Mouse (Mus musculus): Measurements from ENCODE around the gene Slc25a20.

Slc25a20 gene

DNA sequence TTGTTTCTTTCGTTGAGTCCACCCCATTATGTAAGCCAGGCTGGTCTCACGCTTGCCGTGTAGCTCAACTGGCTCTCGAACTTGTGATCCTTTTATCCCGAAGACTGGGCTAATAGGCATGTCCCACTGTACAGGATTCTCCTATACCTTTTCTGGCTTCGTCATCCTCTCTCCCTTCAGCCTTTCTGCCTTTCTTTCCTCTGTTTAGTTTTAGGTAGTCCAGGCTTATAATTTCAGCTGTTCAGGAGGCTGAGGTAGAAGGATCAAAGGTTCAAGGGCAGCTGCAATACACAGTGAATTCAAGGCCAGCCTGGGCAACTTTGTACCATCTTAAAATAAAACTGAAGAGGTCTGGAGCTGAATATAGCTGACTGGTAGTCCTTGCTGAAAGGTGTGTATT, 25.3 kb downstream of the Slc25a20 start:
- DNase-seq (ENCODE audit: low spot score), result no peak

- no peak for DNase-seq (ENCODE audit: low spot score)
Measured at GRCm38 (mm10) chr9:108687686-108688085, 25.8 kb downstream of the Slc25a20 start.

DNA sequence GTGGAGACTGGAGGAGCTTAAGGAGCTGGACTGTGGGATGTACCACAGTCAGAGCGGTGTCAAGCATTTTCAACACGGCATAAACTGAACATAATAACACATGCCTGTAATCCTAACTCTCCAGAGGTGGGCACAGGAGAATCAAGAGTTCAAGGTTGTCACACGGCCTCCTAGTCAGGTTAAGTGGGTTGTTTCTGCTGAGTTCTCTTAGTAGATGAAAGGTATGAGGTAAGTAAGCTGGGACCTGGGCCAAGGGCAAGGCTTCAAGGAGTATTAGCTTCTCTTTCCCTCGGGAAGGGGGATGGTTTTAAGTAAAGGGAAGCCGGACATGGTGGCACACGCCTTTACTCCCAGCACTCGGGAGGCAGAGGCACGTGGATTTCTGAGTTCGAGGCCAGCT, 26.6 kb downstream of the Slc25a20 start:
- no peak for DNase-seq (ENCODE audit: low spot score)

DNA sequence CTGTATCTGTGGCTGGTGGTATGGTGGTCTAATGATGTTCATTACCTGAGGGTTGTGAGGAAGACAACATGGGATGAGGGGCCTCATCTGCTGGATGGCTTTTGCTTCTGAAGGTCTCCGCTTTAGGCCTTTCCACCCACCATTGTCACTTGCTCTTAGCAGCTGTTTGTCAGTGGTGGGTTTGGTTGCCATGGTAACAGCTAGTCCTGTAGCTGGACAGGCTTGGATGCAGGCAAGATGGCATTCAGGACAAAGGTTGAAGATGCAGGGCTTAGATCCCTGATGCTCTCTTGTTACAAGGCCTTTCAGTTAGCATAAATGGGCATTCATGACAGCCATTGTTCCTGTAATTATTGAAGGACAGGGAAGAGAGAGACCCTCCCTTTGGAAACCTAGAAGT, 27.2 kb downstream of the Slc25a20 start, which contains the start of gene Prkar2a:
TSS of gene Prkar2a (plus strand) at position 209 of the 400 bp plus-strand sequence.
- DNase-seq (ENCODE audit: low spot score), result no peak

- no peak for DNase-seq (ENCODE audit: low spot score)
Measured at GRCm38 (mm10) chr9:108689993-108690392, 28.1 kb downstream of the Slc25a20 start.

DNA sequence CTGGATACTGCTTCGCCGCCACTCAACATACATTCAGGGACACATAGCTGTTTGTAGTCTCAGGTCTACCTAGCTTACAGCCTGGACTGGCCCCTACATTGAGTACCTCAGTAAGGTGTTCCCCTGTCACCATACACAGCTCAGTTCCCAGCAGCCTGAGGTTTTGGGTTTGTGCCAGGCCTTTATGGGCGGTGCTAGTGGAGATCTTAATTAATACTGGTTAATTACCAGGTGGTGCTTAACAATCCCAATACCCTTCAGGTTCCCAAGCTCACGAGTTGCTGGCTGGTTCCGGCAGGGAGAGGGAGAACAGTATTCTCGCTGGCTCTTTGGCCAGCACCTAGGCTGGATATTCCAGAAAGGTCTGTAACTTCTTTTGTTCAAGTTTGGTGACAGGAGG, 29.0 kb downstream of the Slc25a20 start:
- no peak for DNase-seq (ENCODE audit: low spot score)

- no peak for DNase-seq (ENCODE audit: low spot score)
Measured at GRCm38 (mm10) chr9:108691371-108691770, 29.5 kb downstream of the Slc25a20 start.

DNA sequence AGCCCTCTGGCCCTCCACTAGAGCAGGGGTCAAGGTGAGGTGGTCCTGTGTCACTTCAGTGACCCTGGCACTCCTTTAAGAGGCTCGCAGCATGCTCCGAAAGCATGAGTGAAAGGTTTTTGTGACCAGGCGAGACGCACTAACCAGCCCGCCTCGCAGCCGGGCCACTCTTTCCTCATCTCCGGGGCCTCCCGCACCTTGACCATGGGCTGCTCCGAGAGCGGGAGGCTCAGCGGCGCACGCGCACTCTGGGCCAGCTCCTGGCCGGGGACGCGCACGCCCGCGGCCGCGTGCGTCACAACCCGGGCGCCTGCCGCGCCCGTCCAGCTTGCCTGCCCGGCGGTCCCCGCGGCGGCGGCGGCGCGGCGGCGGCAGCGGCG, 29.9 kb downstream of the Slc25a20 start:
- DNase-seq (ENCODE audit: low spot score), result peak; percentile 90

DNA sequence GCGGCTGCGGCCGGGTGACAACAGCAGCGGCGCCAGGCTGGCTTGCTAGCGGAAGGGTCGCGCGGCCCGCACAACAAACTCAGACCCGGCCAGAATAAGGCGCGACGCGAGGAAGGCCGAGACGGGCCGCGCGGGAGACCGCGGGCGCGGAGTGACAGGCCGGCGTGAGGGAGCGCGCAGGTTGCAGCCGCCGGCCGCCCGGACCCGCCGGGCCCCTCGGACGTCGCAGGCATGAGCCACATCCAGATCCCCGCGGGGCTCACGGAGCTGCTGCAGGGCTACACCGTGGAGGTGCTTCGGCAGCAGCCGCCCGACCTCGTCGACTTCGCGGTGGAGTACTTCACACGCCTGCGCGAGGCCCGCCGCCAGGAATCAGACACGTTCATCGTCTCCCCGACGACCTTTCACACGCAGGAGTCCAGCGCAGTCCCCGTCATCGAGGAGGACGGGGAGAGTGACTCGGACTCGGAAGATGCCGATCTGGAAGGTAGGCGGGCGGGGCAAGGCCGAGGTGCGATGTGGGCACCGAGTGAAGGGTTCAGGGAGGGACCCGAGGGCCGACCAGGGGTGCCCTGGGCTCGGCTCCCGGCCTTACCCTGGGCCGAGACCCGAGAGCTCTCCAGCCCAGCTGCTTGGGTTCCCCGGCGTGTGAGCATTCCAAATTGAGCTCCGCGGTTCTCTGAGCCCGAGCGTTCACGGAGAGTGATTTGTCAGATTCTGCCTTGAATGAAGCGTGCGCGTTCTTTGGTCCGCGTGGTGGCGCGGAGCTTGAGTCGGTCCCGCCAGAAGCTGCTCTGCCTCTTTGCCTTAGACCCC, 30.5 kb downstream of the Slc25a20 start:
- DNase-seq (ENCODE audit: low spot score), result peak; percentile 61

GRCm38 (mm10) chr9:108693946-108694345, 32.1 kb downstream of the Slc25a20 start:
- DNase-seq (ENCODE audit: low spot score), result no peak

DNA sequence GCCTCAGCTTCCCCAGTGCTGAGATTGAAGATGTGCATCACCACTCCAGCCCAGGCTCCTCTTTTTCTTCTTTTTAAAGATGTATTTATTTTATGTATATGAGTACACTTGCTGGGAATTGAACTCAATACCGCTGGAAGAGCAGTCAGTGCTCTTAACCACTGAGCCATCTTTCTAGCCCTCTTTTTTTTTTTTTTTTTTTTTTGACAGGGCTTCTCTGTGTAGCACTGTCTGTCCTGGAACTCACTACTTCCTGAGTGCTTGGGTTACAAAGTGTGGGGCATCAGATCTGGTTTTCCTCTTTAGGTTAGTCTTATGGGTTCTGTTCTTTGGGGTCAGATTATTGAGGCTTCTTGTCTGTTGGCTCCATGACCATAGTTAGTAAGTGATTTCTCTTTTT, 32.6 kb downstream of the Slc25a20 start:
- no peak for DNase-seq (ENCODE audit: low spot score)

DNA sequence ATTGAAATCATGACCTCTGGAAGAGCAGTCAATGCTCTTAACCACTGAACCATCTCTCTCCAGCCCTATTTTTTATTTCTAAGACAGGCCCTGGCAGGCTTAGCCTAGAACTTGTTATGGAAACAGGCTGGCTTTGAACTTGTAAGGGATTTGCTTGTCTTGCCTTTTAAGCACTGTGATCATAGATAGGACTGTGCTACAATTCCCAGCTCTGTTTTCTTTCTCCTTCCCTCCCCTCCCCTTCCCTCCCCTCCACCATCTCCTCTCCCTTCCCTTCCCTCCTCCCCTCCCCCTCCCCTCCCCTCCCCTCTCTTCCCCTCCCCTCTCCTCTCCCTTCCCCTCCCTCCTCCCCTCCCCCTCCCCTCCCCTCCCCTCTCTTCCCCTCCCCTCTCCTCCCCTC, 40.6 kb downstream of the Slc25a20 start:
- no peak for DNase-seq (ENCODE audit: low spot score)

- DNase-seq (ENCODE audit: low spot score), result no peak
Measured at GRCm38 (mm10) chr9:108703373-108704110, 41.7 kb downstream of the Slc25a20 start.

DNA sequence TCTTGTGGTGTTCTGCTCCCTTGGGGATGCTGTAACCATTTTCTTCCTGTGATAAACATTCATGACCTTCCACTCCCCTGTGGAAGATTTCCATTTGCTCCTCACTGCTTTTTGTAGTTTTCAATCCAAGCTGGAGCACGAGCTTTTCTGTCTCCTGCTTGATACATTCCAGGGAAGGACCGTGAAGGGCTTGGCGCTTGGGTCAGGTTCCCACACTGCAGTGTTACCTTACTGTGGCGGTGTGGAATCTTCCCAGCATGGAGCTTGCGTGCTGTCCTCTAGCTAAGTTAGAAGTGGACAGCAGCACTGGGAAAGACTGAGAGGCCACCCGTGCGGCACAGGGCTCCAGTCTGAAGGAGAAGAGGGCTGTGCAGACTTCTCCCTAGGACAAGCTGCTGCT, 42.7 kb downstream of the Slc25a20 start:
- no peak for DNase-seq (ENCODE audit: low spot score)

- no peak for DNase-seq (ENCODE audit: low spot score)
Measured at GRCm38 (mm10) chr9:108707212-108707611, 45.3 kb downstream of the Slc25a20 start.

GRCm38 (mm10) chr9:108708833-108709232, 46.9 kb downstream of the Slc25a20 start:
- DNase-seq (ENCODE audit: low spot score), result no peak

DNA sequence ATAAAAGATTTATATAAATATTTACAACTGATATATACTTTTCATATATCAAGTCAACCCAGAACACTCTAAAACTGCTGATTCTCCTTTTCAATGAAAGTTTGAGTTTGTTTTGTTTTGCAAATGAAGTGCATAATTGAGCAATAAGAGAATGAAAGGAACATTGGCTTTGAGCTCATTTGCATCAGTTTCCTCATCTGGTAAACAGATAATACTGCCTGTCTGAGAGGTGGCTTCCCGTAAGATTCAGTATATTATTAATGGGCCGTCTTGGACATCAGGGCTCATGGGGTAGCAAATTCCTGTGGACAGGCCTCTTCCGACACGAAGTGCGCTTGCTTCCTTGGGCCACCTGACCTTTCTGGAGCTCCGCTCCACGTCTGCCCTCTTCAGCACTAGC, 48.9 kb downstream of the Slc25a20 start:
- no peak for DNase-seq (ENCODE audit: low spot score)

- no peak for DNase-seq (ENCODE audit: low spot score)
Measured at GRCm38 (mm10) chr9:108716199-108716598, 54.3 kb downstream of the Slc25a20 start.

DNA sequence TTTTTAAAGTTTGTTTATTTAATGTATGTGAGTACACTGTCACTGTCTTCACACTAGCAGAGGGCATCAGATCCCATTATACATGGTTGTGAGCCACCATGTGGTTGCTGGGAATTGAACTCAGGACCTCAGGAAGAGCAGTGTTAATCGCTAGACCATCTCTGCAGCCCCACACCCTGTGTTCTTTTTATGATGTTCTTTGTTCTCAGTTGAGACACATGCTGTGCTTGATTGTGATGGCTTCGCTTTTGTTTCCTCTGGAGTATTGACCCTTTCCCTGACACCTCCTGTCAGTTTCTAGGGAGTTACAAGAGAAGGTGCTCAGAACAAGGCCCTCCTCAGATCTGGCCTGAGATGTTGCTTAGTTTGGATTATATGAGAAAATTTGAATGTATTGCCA, 61.9 kb downstream of the Slc25a20 start:
- DNase-seq (ENCODE audit: low spot score), result no peak

DNA sequence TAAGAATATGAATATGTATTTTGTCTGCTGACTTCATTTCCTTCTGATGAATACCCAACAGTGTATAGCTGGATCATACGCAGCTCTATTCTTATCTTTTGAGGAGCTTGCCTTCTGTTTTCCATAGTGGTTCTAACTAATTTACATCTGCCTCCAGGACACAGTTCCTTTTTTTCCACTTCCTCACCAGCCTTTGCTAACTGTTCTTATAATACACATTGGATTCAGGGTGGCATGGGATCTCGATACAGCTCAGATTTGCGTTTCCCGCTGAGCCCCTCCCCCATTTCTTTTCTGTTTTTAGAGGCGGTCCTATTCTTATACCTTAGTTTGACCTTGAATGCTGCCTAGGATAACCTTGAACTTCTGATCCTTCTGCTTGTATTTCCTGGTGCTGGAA, 64.2 kb downstream of the Slc25a20 start:
- no peak for DNase-seq (ENCODE audit: low spot score)

- no peak for DNase-seq (ENCODE audit: low spot score)
Measured at GRCm38 (mm10) chr9:108729050-108729449, 67.2 kb downstream of the Slc25a20 start.

DNA sequence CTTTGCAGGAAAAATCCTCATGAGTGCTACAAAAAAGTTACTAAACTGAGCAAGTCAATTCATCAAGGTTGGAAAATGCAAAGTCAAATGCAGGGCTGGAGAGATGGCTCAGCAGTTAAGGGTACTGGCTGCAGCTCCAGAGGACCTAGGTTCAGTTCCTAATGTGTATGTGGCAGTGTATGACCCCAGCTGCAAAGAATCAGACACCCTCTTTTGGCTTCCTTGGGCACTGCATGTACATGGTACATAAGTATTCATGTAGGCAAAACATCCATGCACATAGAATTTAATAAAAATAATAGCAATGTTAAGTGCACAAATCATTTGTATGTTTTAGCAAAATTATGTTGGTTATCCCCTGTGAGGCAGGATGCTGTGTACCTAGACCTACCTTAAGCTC, 70.6 kb downstream of the Slc25a20 start:
- no peak for DNase-seq (ENCODE audit: low spot score)
